Mouse (Mus musculus) natural killer cell, adult 2 months (primary cell): ENCODE measurements around the gene Fcrls.
A peak's percentile ranks its signal among the peaks of the same experiment; 100 is the strongest.

Experiments used
- DNase-seq, 2 experiments: peaks; one replicate each; pipeline ENCODE4 v3.0.0; 2022; ENCODE audit warnings: low spot score in 2 of 2

Gene Fcrls

GRCm38 (mm10) chr3:87263436-87263835 is at the start of gene Fcrls:
Fcrls (minus strand) TSS chr3:87263738.
- no peak for DNase-seq

DNA sequence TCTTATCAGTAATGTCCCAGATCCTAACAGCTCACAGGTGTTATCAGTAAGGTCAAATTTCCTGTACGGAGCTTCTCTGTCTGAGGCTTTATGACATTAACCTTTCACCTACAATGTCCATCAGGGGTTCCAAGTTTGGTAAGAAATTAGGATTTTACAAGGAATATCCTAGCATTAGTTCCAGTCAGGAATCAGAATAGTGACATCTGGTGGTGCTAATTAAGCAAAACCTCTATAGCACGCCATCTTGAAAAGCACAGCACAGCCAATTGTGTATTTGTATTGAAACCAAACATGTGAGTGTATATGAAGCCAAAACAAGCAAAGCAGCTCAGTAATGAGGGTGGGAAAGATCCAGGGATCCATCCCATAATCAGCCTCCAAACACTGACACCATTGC is 46.4 kb upstream of the Fcrls start:
- no peak for DNase-seq

GRCm38 (mm10) chr3:87299901-87300300 is 36.4 kb upstream of the Fcrls start:
- no peak for DNase-seq

DNA sequence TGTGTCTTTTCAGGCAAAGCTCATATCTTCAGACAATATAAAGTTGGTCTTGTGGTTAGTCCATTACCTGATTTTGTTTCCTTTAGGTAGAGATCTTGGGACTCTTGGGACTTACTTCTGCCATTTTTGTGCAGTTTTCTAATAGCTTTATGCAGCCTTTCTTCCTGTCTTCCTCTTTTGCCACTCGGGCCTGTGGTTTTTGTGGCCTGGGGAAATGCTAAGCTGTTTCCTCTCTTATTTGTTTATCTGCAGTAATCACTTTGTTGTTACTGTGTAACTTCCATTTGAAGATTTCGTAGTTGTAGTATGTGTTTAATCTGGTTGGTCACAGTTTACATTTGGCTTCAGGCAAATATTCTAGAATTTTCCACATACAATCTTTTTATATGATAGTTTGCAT is 10.8 kb upstream of the Fcrls start:
- peak; percentile 19 to 49 for DNase-seq

- peak in 1 of 2 experiments; percentile 18 for DNase-seq
Measured at GRCm38 (mm10) chr3:87266581-87266980, 3.0 kb upstream of the Fcrls start.

DNA sequence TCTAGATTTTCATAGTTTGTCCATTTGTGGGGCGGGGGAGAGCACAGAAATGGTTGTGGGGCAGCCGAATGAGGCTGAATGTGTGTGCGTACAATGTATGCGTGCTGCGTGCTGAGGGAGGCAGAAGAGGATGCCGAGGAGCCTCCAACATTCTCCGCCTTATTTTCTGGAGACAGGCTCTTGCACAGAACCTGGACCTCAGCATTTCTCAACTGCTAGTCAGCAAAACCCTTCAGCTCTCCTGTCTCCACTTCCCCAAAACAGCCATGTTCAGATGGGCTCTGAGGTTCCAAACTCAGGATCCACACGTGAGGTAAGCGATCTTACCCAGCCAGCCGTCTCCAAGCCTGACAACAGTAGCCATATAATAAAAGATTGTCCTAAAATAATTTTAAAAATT is 8.3 kb downstream of the Fcrls start:
- no peak for DNase-seq

- DNase-seq, result no peak
Measured at GRCm38 (mm10) chr3:87249571-87249970, 14.0 kb downstream of the Fcrls start.

DNA sequence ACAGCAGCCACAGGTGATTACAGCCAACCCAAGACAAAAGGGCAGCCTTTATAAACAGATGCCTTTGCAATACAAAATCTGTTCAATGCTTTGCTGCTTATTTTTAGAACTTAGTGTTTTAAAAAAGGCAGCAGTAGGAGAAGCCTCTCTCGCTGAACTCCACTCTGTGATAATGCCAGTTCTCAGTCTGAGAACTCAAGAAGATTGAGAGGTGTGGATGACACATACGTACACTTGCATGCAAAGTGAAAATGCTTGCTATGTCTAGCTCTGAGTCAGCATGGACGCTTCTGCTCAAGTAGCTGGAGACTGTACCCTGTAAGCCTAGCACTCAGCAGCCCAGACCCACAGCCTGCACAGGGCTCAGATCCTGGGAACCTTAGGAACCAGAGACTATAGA is 16.2 kb downstream of the Fcrls start:
- DNase-seq, result no peak

GRCm38 (mm10) chr3:87243654-87244053 is 19.9 kb downstream of the Fcrls start:
- peak; percentile 40 to 50 for DNase-seq

DNA sequence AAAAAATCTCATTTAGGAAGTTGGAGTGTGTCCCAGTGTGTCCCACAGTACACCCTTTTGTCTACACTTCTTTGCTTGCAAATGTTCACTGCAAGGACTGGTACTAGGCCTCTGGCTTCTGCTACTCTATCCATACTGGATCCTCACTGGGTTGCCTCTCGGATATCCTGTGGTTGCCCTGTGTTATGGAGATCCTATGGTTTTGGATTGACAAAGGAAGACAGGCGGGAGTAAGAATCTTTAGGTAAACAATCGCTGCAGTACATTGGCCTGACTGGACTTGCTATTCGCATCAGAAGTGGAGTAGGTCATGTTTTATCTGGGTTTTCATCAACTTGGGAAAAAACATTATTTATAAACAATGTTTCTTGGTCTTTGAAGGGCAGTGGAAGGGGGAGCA is 22.6 kb downstream of the Fcrls start:
- DNase-seq, result no peak

GRCm38 (mm10) chr3:87223636-87224035 is 39.9 kb downstream of the Fcrls start:
- DNase-seq, result no peak

GRCm38 (mm10) chr3:87222346-87222745 is 41.2 kb downstream of the Fcrls start:
- no peak for DNase-seq

GRCm38 (mm10) chr3:87215176-87215575 is 48.4 kb downstream of the Fcrls start:
- peak; percentile 38 to 65 for DNase-seq

DNA sequence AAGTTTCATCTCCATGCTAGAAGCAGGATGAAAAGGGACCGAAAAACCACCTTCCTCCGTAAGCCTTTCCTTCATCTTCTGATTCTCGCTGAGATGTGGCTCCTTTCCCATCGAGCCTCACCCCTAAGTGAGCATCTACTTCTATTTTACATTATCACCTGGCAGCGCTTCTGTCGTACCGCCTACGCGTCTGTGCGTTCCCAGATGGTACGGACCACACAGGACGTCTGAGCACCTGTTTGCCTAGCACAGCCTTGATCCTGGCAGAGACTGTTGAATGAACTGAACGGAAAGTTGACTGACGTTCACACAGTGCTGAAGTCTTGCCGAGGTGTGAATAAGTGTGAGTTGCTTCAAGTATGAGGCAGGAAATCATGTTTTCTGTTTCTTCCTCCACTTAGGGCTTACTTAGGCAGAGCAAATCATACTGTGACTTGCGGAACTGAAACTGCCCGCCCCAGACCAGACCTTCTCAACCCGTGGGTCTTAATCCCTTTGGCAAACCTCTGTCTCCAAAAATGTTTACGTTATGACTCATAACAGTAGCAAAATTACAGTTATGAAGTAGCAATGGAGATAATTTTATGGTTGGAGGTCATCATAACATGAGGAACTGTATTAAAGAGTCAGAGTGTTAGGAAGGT is 49.2 kb downstream of the Fcrls start:
- DNase-seq, result peak; percentile 15 to 34

DNA sequence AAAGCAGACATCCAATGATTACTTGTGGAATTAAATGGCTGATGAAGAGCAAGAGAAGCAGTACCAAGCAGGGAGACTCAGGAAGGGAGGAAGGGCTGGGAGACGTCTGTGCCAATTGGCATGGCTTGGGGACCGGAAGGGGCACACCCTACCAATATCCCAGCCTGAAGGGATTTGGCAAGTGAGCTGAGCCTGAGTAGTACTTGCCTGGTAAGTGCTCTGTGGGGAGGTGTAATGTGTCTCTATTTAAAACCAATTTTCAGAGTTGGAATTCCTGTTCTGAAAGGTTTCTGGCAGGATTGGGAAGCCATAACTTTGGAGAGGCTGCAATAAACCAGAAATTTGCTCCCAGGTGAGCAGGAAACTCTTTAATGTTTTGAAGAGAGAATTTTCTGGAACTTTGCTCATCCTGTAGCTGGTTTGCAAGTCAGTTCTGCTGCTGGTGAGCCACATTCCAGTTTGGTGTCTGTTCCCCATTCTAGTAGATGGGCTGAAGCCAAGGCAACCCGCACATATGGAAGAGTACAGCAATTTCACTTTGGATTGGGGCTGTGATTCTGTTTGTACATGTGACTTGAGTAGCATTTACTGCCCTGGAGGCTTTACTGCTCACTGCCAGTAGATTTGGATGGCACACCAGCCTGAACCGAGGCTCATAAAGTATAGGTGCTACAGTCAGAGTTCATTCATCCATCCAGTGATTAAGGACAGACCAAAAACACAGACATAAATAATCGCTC is 57.0 kb downstream of the Fcrls start:
- DNase-seq, result no peak
